Comparison of ENCODE assay signal across 12 mouse cellular contexts in genomic region chr17:87376831-87377471, GRCm38 (mm10). TPM values are rescaled to one million over a fixed set of nuclear protein-coding genes. Genes with fewer than 3 reads are reported as not detected.
DNase-seq lines count a peak whose midpoint lies in the region; ATAC-seq and TF ChIP-seq lines count a peak whose summit lies in the region.
"Had no signal": no experiment of that assay in that cellular context is flagged by ENCODE, and none has a peak within 500 bp of the region (broad histone marks: within the 10 kb centered on the region; RNA-seq: fewer than 3 reads in every experiment).

No protein-coding gene starts in this region.

- no peak for DNase-seq in kidney, adult 2 months
- DNase-seq in kidney, postnatal 36 days = no peak
- DNase-seq in embryo, embryonic 9.5 days (ENCODE audit: extremely low spot score) = peak; percentile 68
- peak; percentile 58 to 61 for DNase-seq in gastrocnemius, postnatal 36 days
- no peak for DNase-seq in cerebellum, adult 11-12 months
- no peak for DNase-seq in urinary bladder, adult 18-20 months (ENCODE audit: low spot score in 2 of 2)
- DNase-seq in left cerebral cortex, postnatal 4 days = no peak
- DNase-seq: adrenal gland, postnatal 25 days; right cerebral cortex, postnatal 14 days had no signal

- no peak overlapping the region for H3K4me2 ChIP-seq in liver, embryonic 15.5 days
- H3K4me2 ChIP-seq: midbrain, embryonic 11.5 days had no signal

- H3K9ac ChIP-seq in liver, embryonic 15.5 days = no peak overlapping the region

- no peaks in the 10 kb centered on the region for H3K9me3 ChIP-seq in liver, embryonic 15.5 days (replicated peaks)

- no peak for TF ChIP-seq CTCF in kidney, adult 2 months (conservative IDR thresholded peaks at IDR 0.05; ENCODE audit: insufficient read depth, insufficient read length, low read depth, low read length)

- intact Hi-C loops in gastrocnemius, postnatal 36 days (cut with DNase I) = loop anchor here (2.0 to 5.0 kb wide), 3 partner anchors 26 to 70 kb away; partner anchors contain the start of gene Calm2
- intact Hi-C loops in left cerebral cortex, postnatal 4 days (cut with DNase I) = no loop called here

- no peaks in the 10 kb centered on the region for H3K36me3 ChIP-seq in kidney, adult 2 months (ENCODE audit: control insufficient read depth, insufficient read depth, low read length)
- no peaks in the 10 kb centered on the region for H3K36me3 ChIP-seq in liver, embryonic 15.5 days (replicated peaks)

- H3K4me1 ChIP-seq in kidney, adult 2 months (ENCODE audit: control insufficient read depth, insufficient read depth, low read length) = peaks cover 13% of the 10 kb centered on the region
- H3K4me1 ChIP-seq in liver, embryonic 15.5 days (replicated peaks) = peaks cover 28% of the 10 kb centered on the region

- no peaks in the 10 kb centered on the region for H3K27me3 ChIP-seq in kidney, adult 2 months (replicated peaks; ENCODE audit: control insufficient read depth, insufficient read depth, low read length)
- H3K27me3 ChIP-seq in liver, embryonic 15.5 days = no peaks in the 10 kb centered on the region

- WGBS in kidney, adult 2 months = 77% methylated on average over 6 of the region's 6 CpGs
- 70% methylated on average over 6 of the region's 6 CpGs for WGBS in liver, embryonic 15.5 days (ENCODE audit: insufficient replicate concordance)

- no peak overlapping the region for H3K4me3 ChIP-seq in kidney, adult 2 months (ENCODE audit: insufficient read depth, low read depth, low read length)
- no peak overlapping the region for H3K4me3 ChIP-seq in liver, embryonic 15.5 days (replicated peaks)
- H3K4me3 ChIP-seq: erythroblast, embryonic 14.5 days had no signal

- peak overlapping the region; percentile 64; the same call in 1 of the 2 replicates for H3K27ac ChIP-seq in kidney, adult 2 months (ENCODE audit: insufficient read depth, low read depth, low read length)
- 0 out of 2 replicates have a peak overlapping the region, but pooled peaks have one; percentile 14 for H3K27ac ChIP-seq in liver, embryonic 15.5 days (replicated peaks)

- ATAC-seq in liver, embryonic 15.5 days (ENCODE audit: insufficient read depth) = peak; percentile 50

- no peak for TF ChIP-seq POLR2A in kidney, adult 2 months (IDR thresholded peaks at IDR 0.05; ENCODE audit: low read depth, low read length)

RNA-seq across cellular contexts. Expression of gene Stpg4, which starts 50.6 kb away (rescaled TPM):
- not detected in 2 replicates for polyA plus RNA-seq in kidney, adult 2 months (2012; rRNA removed)
- not detected for total RNA-seq in gastrocnemius, postnatal 36 days (2021)
- not detected in 2 replicates for polyA plus RNA-seq in liver, embryonic 15.5 days (2015; fragmentation: Nextera tagmentation; extraction: Ambion mirVana)
- total RNA-seq in left cerebral cortex, postnatal 4 days (2021) = not detected
- total RNA-seq: adrenal gland, postnatal 25 days had no signal
- polyA plus RNA-seq: erythroblast, embryonic 14.5 days; midbrain, embryonic 11.5 days had no signal

Comparison
In these comparisons a context has a peak if more than half of its experiments do, and no peak if none do; other contexts are left out.
1. DNase-seq: peak in embryo, embryonic 9.5 days (single experiment) and gastrocnemius, postnatal 36 days (2 of 2); none in kidney, adult 2 months (single experiment), kidney, postnatal 36 days (0 of 2), cerebellum, adult 11-12 months (single experiment), urinary bladder, adult 18-20 months (0 of 2) and left cerebral cortex, postnatal 4 days (single experiment).